Mouse (Mus musculus) brain, embryonic 14.5 days (tissue): ENCODE results near the gene Wwc1.

ENCODE experiments used
- CTCF ChIP-seq: fragments of 200-500 bp; IDR thresholded peaks from 2 replicates; pipeline ENCODE4 v1.5.1; 2012; ENCODE audit warnings: inconsistent platforms, mild to moderate bottlenecking, moderate library complexity, borderline replicate concordance; ENCODE audit not compliant: insufficient read depth, insufficient read length; ENCODE audit errors: extremely low read depth
- POLR2A ChIP-seq: fragments of 200-500 bp; IDR thresholded peaks from 2 replicates; pipeline ENCODE4 v1.6.1; 2012; ENCODE audit warnings: mild to moderate bottlenecking, inconsistent platforms, borderline replicate concordance; ENCODE audit not compliant: poor library complexity, insufficient read depth, insufficient read length, severe bottlenecking; ENCODE audit errors: extremely low read depth

GRCm38 (mm10) chr11:36001282-36001970 lies 21.1 kb upstream of the Wwc1 start:
- TF ChIP-seq CTCF (peak; percentile 98), POLR2A (no peak)
